Mouse (Mus musculus) thymus, adult 2 months (tissue): Measurements from ENCODE around the gene Zmym3. TPM values are rescaled to one million over a fixed set of nuclear protein-coding genes. Genes with fewer than 3 reads are reported as not detected.

Experiments used
- DNase-seq: peaks from one replicate; pipeline ENCODE4 v3.0.0; 2021
- H3K27ac ChIP-seq: fragments of 200-500 bp; 2 replicates; pipeline ENCODE4 v1.5.1; 2012; ENCODE audit warnings: low read length, control low read depth; ENCODE audit not compliant: control insufficient read depth, insufficient read depth
- H3K27me3 ChIP-seq: fragments of 200-500 bp; 2 replicates; pipeline ENCODE4 v1.6.1; 2012; ENCODE audit warnings: mild to moderate bottlenecking, low read length, moderate library complexity, mixed read lengths; ENCODE audit not compliant: control insufficient read depth, insufficient read depth
- H3K36me3 ChIP-seq: fragments of 200-500 bp; 2 replicates; pipeline ENCODE4 v1.6.1; 2012; ENCODE audit warnings: mild to moderate bottlenecking, low read length, moderate library complexity; ENCODE audit not compliant: control insufficient read depth, insufficient read depth
- H3K4me1 ChIP-seq: fragments of 200-500 bp; replicated peaks from 2 replicates; pipeline ENCODE4 v1.6.1; 2012; ENCODE audit warnings: low read length; ENCODE audit not compliant: control insufficient read depth, insufficient read depth
- H3K4me3 ChIP-seq: fragments of 200-500 bp; 2 replicates; pipeline ENCODE4 v1.5.1; 2012; ENCODE audit warnings: mild to moderate bottlenecking, low read length, control low read depth, moderate library complexity; ENCODE audit not compliant: control insufficient read depth, insufficient read depth
- CTCF ChIP-seq: fragments of 200-500 bp; IDR thresholded peaks from 2 replicates; pipeline ENCODE4 v1.5.1; 2012; ENCODE audit warnings: mild to moderate bottlenecking, control low read depth, low read length, moderate library complexity, borderline replicate concordance; ENCODE audit not compliant: control insufficient read depth, poor library complexity, insufficient read depth; ENCODE audit errors: extremely low read depth
- POLR2A ChIP-seq: fragments of 200-500 bp; IDR thresholded peaks from 2 replicates; pipeline ENCODE4 v1.6.1; 2012; ENCODE audit warnings: mild to moderate bottlenecking, low read length, control low read depth, moderate library complexity; ENCODE audit not compliant: control insufficient read depth, poor library complexity, insufficient read depth; ENCODE audit errors: extremely low read depth
- WGBS: fragments of 180-500 bp; shearing (Covaris S2); methylation state at CpG from one replicate; pipeline ENCODE4 v1.1.7; 2018; 5-methylcytosine and 5-hydroxymethylcytosine counted together
- polyA plus RNA-seq: library from polyadenylated mRNA; depleted of rRNA; stranded (reverse); fragments of >200 nt; gene quantifications from 2 replicates; pipeline ENCODE4 v1.2.3, GENCODE M21; 2012; rRNA removed

The Zmym3 gene
- polyA plus RNA-seq = 51.2 and 54.5 TPM in 2 replicates

DNA sequence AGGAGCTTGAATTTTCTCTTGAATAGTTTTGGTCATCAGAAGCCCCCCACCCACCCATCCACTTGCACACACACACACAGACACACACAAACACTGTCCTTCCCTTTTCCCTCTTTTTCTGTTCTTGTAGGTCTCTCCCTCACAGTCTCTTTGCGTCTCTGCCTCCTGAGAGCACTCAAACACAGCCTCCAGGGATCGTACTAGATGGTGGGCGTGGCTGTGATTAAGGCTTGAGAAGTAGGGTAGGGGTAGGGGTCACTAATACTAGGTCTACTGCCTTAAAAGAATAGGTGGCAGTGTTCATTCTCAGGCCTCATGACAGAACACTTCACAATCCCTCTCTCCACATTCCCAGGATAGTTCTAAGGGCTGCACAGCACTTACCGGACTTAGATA is at the start of gene Zmym3:
Gene Zmym3, minus strand, starts transcription at position 150 of the 396 bp plus-strand sequence.
- DNase-seq = no peak
- 71% methylated on average over 4 of the region's 4 CpGs for WGBS
- no peak for TF ChIP-seq CTCF
- TF ChIP-seq POLR2A = no peak
- Histone ChIP-seq H3K27ac (peak within 1 kb of the TSS; percentile 55; the same call in 1 of the 2 replicates), H3K36me3 (no peaks in the 10 kb centered on the region; the same call in 1 of the 2 replicates), H3K4me1 (peaks cover 15% of the 10 kb centered on the region), H3K27me3 (no peaks in the 10 kb centered on the region), H3K4me3 (peak within 1 kb of the TSS; percentile 98)

GRCm38 (mm10) chrX:101451591-101451990 is 30.9 kb upstream of the Zmym3 start:
- Histone ChIP-seq H3K27me3 (no peaks in the 10 kb centered on the region), H3K4me3 (no peak overlapping the region), H3K4me1 (no peaks in the 10 kb centered on the region), H3K36me3 (peaks cover 17% of the 10 kb centered on the region), H3K27ac (no peak overlapping the region)
- DNase-seq = no peak
- WGBS = 93% methylated on average over 3 of the region's 3 CpGs
- no peak for TF ChIP-seq CTCF
- no peak for TF ChIP-seq POLR2A

DNA sequence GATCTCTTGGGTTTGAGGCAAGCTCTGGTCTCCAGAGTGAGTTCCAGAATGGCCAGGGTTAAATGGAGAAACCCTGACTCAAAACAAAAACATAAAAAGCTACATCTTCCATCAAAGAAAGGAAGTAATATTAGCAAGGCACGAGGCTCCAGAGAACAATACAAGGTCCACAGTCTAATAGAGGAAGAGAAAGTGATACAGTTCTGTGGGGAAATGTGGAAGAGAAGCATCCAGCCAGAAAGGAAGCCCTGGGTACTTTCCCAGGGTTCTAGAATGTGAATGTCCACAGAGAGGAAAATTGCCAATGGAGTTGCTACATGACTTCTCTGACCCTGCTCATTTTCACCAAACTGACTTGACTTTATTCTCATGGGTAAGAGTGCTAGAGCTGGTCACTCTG is 30.5 kb upstream of the Zmym3 start:
- no peak overlapping the region for H3K4me3 ChIP-seq
- no peaks in the 10 kb centered on the region for H3K27me3 ChIP-seq
- H3K36me3 ChIP-seq = peaks cover 21% of the 10 kb centered on the region
- no peak for DNase-seq
- H3K27ac ChIP-seq = no peak overlapping the region
- no peaks in the 10 kb centered on the region for H3K4me1 ChIP-seq
- WGBS = 47% methylated on average over 1 of the region's 1 CpGs
- no peak for TF ChIP-seq POLR2A
- no peak for TF ChIP-seq CTCF

DNA sequence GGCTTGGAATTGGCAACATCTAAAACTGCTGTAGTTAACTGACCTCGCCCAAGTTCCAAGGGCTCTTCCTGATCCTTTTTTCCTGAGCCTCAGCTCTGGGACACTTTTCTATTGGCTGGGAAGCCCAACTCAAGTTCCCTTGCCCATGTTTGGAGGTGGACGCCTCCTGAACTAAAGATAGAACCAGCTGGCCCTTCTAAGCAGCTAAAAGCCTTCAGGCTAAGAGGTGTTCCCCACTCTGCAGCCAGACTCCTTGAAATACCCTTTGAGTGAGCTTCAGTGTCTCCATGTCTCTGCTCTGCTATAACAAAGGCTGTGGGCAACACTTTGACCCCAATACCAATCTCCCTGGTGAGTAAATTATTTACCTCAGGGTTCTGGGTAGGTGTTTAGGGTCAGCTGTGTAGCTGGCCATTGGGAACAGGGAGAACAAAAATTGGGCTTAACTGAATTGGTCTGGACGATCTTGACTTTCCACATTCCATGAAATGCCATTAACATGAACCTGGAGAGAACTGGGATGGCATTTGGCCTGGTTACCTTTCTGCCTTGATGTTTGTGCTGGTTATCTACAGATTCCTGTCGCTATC is 28.3 kb upstream of the Zmym3 start, which contains the start of gene Itgb1bp2:
Gene Itgb1bp2, plus strand, starts transcription at position 203 of the 590 bp plus-strand sequence.
- H3K27me3 ChIP-seq = no peaks in the 10 kb centered on the region
- H3K4me1 ChIP-seq = no peaks in the 10 kb centered on the region
- peaks cover 36% of the 10 kb centered on the region for H3K36me3 ChIP-seq
- WGBS = 94% methylated on average over 4 of the region's 4 CpGs
- no peak for TF ChIP-seq POLR2A
- TF ChIP-seq CTCF = no peak
- no peak for DNase-seq
- no peak within 1 kb of the TSS for H3K27ac ChIP-seq
- H3K4me3 ChIP-seq = no peak within 1 kb of the TSS

DNA sequence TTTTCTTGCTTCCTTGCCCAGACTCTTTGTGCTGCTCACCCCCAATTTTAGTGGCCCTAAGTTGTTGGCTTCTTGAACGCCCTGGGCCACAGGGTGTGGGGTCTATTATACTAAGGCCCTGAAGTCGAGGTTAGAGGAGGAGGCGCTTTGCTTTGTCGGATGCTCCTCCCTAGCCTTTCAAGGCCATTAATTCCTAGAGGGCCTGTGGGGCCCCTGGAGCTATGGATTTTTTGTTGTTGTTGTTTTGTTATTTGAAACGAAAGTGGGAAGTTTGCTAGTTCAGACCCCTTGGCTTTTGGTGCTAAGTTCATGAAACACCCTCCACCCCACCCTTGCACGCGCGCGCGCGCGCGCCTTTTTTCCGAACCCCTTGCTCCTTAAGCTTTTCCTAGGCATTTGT is 9.3 kb upstream of the Zmym3 start:
- no peak for DNase-seq
- Histone ChIP-seq H3K36me3 (peaks cover 8% of the 10 kb centered on the region; the same call in 1 of the 2 replicates), H3K27me3 (no peaks in the 10 kb centered on the region), H3K27ac (peak overlapping the region; percentile 71), H3K4me1 (no peaks in the 10 kb centered on the region; the same call in 1 of the 2 replicates), H3K4me3 (peak overlapping the region; percentile 88)
- no peak for TF ChIP-seq CTCF
- TF ChIP-seq POLR2A = no peak
- 7% methylated on average over 14 of the region's 14 CpGs for WGBS

DNA sequence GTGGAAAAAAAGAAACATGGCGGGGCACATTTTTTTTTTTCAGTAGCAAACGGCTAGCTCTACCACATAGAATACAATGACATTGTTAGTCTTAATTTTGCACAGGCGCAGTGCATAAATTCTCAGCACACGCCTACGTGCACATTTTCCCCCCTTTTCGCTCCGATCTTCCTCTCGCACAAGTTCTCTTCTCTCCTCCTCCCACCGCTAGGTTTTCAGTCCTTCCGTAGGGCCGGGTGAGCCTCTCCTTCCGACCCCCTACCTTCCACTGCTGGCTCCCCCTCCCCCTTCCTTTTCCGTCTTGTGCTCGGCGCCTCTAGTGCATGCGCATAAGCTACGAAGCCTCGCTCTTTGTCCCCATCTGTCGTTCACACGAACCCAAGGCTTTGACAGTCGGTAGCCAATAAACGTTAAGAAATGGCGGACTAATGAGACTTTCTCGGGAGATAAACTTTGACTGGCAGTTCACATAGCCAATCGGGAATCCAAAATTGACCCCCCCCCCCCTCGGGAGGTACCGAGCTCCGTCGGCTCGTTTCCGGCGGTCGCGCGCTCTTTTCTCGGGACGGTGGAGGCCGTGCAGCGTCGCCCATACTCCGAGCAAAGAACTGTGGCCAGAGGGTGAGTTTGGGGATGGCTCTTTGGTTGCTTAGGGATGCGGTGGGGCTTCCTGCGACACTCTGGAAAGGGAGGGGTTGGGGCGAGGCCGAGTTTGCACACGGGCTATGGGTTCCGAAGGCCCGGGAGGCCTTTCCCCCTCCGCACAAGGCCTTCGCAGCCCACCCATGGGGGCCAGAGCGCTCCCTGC is 8.7 kb upstream of the Zmym3 start, which contains the start of gene Nono:
Gene Nono, plus strand, starts transcription at position 177 of the 808 bp plus-strand sequence.
- peak; percentile 84 for DNase-seq
- TF ChIP-seq CTCF (no peak), POLR2A (peak; percentile 73)
- H3K4me1 ChIP-seq = no peaks in the 10 kb centered on the region; the same call in 1 of the 2 replicates
- under 1% methylated on average over 49 of the region's 51 CpGs for WGBS
- peak within 1 kb of the TSS; percentile 88 for H3K4me3 ChIP-seq
- H3K27ac ChIP-seq = peak within 1 kb of the TSS; percentile 96
- H3K36me3 ChIP-seq = peaks cover 8% of the 10 kb centered on the region; the same call in 1 of the 2 replicates
- no peaks in the 10 kb centered on the region for H3K27me3 ChIP-seq
